Mouse (Mus musculus): ENCODE measurements around the gene Phc3. TPM values are rescaled to one million over a fixed set of nuclear protein-coding genes. Genes with fewer than 3 reads are reported as not detected.
A peak's percentile ranks its signal among the peaks of the same experiment; 100 is the strongest.

The Phc3 gene
- polyA plus RNA-seq, 1 experiment from 2014 or later, result 8.1 TPM

- Histone ChIP-seq H3K4me1 (peaks cover 40% of the 10 kb centered on the region), H3K27ac (peak overlapping the region; percentile 85), H3K4me2 (peak overlapping the region; percentile 63), H3K4me3 (peak overlapping the region; percentile 91), H3K9me3 (no peaks in the 10 kb centered on the region), H3K36me3 (no peaks in the 10 kb centered on the region), H3K9ac (peak overlapping the region; percentile 87), H3K27me3 (no peaks in the 10 kb centered on the region)
- WGBS, result under 1% methylated on average over 44 of the region's 49 CpGs
- ATAC-seq (ENCODE audit: insufficient number of reproducible peaks, insufficient read depth, low FRiP score, low TSS enrichment, low read depth), result peak; percentile 35; the same call in 1 of the 2 replicates
Measured at GRCm38 (mm10) chr3:30995899-30996687, 26.9 kb upstream of the Phc3 start.

DNA sequence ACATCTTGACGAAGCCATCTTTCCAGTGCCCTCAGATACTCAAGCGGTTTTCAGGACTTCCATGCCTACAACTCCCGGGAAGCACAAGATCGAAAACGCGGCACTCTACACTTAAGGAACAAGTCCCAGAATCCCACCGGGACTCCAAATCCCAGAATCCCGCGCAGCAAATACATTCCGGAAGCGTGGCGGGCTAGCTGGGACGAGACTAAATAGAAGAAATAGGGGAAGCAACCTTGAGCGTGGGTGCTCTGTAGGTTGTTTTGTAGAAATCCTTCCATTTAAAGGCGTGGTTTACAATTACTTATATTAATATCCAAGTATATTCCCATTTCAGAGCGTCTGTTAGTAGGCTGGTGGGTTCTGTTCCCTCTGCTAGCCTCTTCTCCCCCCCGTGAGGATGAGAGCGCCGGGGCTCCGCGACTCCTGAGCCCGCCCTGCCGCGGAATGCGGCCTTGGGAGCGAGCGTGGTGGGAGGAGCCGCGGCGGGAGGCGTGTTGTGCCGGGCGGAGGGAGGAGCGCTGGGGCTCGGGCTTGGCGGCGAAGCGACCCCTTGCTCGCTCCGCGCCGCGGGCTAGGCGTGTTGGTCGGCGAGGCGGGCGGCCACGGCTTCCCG, 26.2 kb upstream of the Phc3 start, which contains the start of gene Prkci:
TSS of gene Prkci (plus strand) at position 465 of the 616 bp plus-strand sequence.
- peak within 1 kb of the TSS; percentile 63 for H3K4me2 ChIP-seq
- ATAC-seq (ENCODE audit: insufficient number of reproducible peaks, insufficient read depth, low FRiP score, low TSS enrichment, low read depth), result peak; percentile 93
- WGBS, result under 1% methylated on average over 44 of the region's 50 CpGs

GRCm38 (mm10) chr3:30994859-30995258, 25.6 kb upstream of the Phc3 start:
- no peak for ATAC-seq (ENCODE audit: insufficient number of reproducible peaks, insufficient read depth, low FRiP score, low TSS enrichment, low read depth)
- Histone ChIP-seq H3K4me3 (peak overlapping the region; percentile 91), H3K9ac (peak overlapping the region; percentile 87), H3K36me3 (no peaks in the 10 kb centered on the region), H3K27ac (no peak overlapping the region), H3K4me1 (peaks cover 35% of the 10 kb centered on the region), H3K27me3 (no peaks in the 10 kb centered on the region), H3K9me3 (no peaks in the 10 kb centered on the region), H3K4me2 (peak overlapping the region; percentile 63)
- WGBS, result 20% methylated on average over 6 of the region's 6 CpGs

More for the DNA sequence above, 26.2 kb upstream of the Phc3 start, which contains the start of gene Prkci:
- Histone ChIP-seq H3K4me1 (peaks cover 40% of the 10 kb centered on the region), H3K36me3 (no peaks in the 10 kb centered on the region), H3K9me3 (no peaks in the 10 kb centered on the region), H3K4me3 (peak within 1 kb of the TSS; percentile 91), H3K27ac (peak within 1 kb of the TSS; percentile 85), H3K9ac (peak within 1 kb of the TSS; percentile 87), H3K27me3 (no peaks in the 10 kb centered on the region)

GRCm38 (mm10) chr3:30993066-30993573, 23.9 kb upstream of the Phc3 start:
- ATAC-seq (ENCODE audit: insufficient number of reproducible peaks, insufficient read depth, low FRiP score, low TSS enrichment, low read depth), result no peak

GRCm38 (mm10) chr3:30992161-30992560, 22.9 kb upstream of the Phc3 start:
- no peak overlapping the region for H3K9ac ChIP-seq
- peaks cover 13% of the 10 kb centered on the region for H3K4me1 ChIP-seq
- ATAC-seq (ENCODE audit: insufficient number of reproducible peaks, insufficient read depth, low FRiP score, low TSS enrichment, low read depth), result no peak
- H3K4me3 ChIP-seq, result no peak overlapping the region
- no peak overlapping the region for H3K4me2 ChIP-seq
- H3K36me3 ChIP-seq, result no peaks in the 10 kb centered on the region
- H3K27me3 ChIP-seq, result no peaks in the 10 kb centered on the region
- WGBS, result 78% methylated on average over 7 of the region's 7 CpGs
- no peak overlapping the region for H3K27ac ChIP-seq
- no peaks in the 10 kb centered on the region for H3K9me3 ChIP-seq

More at GRCm38 (mm10) chr3:30993066-30993573, 23.9 kb upstream of the Phc3 start:
- Histone ChIP-seq H3K9ac (no peak overlapping the region), H3K4me1 (peaks cover 21% of the 10 kb centered on the region), H3K27me3 (no peaks in the 10 kb centered on the region), H3K4me3 (no peak overlapping the region), H3K4me2 (no peak overlapping the region), H3K36me3 (no peaks in the 10 kb centered on the region), H3K9me3 (no peaks in the 10 kb centered on the region), H3K27ac (no peak overlapping the region)

DNA sequence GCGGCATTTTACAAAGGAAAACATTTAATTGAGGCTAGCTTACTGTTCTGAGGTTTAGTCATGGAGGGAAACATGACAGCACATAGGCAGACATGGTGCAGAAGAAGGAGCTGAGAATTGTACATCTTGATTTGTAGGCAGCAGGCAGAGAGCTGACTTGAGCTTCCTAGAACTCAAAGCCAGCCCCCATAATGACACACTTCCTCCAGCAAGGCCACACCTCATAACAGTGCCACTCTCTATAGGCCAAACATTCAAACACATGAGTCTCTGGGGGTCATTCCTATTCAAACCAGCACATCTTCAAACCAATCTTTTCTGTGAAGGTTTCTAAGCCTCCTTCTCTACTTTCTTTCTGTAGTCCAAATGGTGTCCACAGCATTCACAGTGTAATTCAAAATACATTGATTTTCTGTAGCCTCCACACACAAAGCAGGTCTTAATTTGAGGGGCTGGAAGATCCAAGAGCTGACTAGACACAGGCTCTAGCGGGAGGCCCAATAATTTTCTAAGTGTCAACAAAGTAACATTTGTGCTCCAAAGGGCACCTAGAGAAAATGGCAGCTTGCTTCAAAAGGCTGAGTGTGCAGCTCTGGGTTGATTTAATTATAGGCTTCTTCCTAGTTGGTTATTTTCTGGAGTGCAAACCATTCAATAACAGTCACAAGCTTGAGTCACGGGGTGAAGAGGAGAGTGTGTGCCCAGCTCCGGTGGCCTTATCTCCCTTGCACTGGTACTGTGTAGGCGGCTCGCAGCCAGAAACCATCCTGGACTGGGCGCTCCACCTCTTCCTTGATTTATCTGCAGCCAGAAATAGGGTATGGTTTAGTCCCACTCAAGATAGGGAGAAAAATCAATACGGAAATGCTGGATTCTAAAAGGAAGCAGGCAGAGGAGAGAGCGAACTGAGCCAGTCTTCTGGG, 18.4 kb upstream of the Phc3 start:
- Histone ChIP-seq H3K4me2 (no peak overlapping the region), H3K4me3 (no peak overlapping the region), H3K27ac (no peak overlapping the region), H3K9me3 (no peaks in the 10 kb centered on the region), H3K36me3 (no peaks in the 10 kb centered on the region), H3K9ac (no peak overlapping the region), H3K27me3 (no peaks in the 10 kb centered on the region), H3K4me1 (no peaks in the 10 kb centered on the region)
- ATAC-seq (ENCODE audit: insufficient number of reproducible peaks, insufficient read depth, low FRiP score, low TSS enrichment, low read depth), result no peak
- 89% methylated on average over 9 of the region's 9 CpGs for WGBS

DNA sequence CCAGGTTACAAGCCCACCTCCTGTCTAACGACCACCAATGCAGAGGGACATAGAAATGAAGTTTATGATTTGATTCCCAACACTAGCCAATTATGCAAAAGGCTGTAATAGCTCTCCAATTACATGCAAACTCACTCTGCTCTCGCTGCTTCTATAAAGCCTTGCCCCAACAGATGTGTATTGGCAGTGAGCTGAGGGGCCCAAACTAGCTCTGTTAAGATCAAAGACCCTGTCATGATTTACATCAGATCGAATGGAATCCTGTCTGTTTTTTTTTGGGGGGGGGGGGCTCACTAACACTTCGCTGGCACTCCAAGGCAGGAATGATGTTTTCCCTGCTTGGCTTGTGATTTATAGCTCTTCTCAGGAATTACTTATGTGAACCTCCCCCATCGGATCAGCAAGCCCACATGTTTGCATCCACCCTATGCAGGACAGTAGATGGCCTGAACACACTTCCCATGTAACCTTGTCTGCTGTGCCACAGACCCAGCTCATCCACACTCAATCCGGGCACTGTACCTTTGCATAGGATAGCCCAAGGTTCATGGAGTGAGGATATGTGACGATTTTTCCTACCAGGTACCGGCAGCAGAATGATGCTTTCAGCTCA, 13.8 kb upstream of the Phc3 start:
- no peaks in the 10 kb centered on the region for H3K27me3 ChIP-seq
- H3K4me1 ChIP-seq, result no peaks in the 10 kb centered on the region
- H3K27ac ChIP-seq, result no peak overlapping the region
- H3K9me3 ChIP-seq, result no peaks in the 10 kb centered on the region
- no peak for ATAC-seq (ENCODE audit: insufficient number of reproducible peaks, insufficient read depth, low FRiP score, low TSS enrichment, low read depth)
- H3K4me2 ChIP-seq, result no peak overlapping the region
- H3K4me3 ChIP-seq, result no peak overlapping the region
- WGBS, result 58% methylated on average over 8 of the region's 8 CpGs
- H3K9ac ChIP-seq, result no peak overlapping the region
- no peaks in the 10 kb centered on the region for H3K36me3 ChIP-seq

DNA sequence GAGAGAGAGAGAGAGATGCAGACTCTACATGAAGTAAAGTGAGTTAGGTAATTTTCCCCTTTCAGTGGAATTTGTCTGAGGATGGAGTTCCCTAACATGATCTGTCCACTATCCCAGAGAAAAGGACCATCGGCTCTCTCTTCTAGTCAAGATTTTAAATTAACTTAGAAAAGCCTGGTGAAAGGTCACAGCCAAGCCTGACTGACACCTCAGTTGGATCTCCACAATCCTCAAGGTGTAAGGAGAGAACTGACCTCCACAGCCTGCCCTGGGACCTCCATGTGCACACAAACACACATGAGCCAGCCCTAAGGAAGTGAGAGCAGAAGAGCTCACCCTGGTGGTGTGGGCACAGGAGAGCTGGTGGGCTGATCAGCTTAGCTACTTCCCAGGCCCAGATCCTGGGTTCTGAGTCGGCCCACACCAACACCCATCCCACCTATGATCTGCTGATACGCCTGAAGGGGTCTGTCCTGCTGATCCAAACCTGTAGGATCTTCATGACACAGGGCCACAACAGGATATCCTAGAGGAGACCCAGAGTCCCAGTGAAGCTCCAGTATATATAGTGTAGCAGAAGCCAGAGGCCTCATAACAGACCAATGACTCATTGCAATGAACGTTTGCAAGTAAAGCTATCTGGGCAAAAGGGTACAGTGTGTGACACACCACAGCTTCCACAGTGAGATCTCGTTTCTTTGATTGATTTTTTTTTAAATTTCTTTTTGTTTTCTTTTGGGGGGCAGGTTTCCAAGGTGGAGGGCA, 12.6 kb upstream of the Phc3 start:
- no peaks in the 10 kb centered on the region for H3K27me3 ChIP-seq
- no peak for ATAC-seq (ENCODE audit: insufficient number of reproducible peaks, insufficient read depth, low FRiP score, low TSS enrichment, low read depth)
- 79% methylated on average over 5 of the region's 5 CpGs for WGBS
- H3K4me1 ChIP-seq, result no peaks in the 10 kb centered on the region
- no peaks in the 10 kb centered on the region for H3K9me3 ChIP-seq
- H3K4me3 ChIP-seq, result no peak overlapping the region
- no peak overlapping the region for H3K27ac ChIP-seq
- H3K36me3 ChIP-seq, result no peaks in the 10 kb centered on the region
- no peak overlapping the region for H3K4me2 ChIP-seq
- H3K9ac ChIP-seq, result no peak overlapping the region

- Histone ChIP-seq H3K27me3 (no peaks in the 10 kb centered on the region), H3K9ac (no peak overlapping the region), H3K27ac (no peak overlapping the region), H3K4me2 (no peak overlapping the region), H3K36me3 (no peaks in the 10 kb centered on the region), H3K9me3 (no peaks in the 10 kb centered on the region), H3K4me1 (no peaks in the 10 kb centered on the region), H3K4me3 (no peak overlapping the region)
- WGBS, result 59% methylated on average over 1 of the region's 1 CpGs
- ATAC-seq (ENCODE audit: insufficient number of reproducible peaks, insufficient read depth, low FRiP score, low TSS enrichment, low read depth), result no peak
Measured at GRCm38 (mm10) chr3:30976991-30977603, 7.9 kb upstream of the Phc3 start.

DNA sequence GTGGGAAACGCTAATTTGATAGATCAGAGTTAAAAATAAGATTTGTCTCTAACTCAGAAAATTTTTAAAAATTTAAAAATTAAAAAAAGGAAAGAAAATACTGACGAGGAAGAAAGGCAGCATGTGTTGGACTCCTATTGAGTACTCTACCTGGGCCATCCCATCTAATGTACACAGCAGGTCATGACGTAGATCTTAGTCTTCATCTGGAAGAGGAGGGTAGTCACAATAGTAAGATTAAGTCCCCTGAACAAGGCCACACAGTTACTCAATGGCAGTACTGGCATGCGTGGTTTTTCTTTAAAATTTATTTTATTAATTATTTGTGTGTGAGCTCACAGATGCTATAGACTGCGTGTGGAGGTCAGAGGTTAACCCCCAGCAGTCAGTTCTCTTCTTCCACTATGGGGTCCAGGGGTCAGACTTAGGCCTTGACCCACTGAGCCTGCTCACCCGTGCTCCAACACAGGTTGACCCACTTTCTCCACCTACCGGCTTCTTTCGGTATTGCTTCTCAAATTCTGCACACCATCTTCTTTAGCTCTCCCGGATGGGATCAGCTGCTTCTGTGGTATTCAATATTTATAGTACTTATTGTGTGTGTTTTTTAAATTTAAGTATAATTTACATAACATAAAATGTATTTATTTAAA, 6.0 kb upstream of the Phc3 start:
- 0 out of 2 replicates have a peak, but pooled peaks have one; percentile 62 for ATAC-seq (ENCODE audit: insufficient number of reproducible peaks, insufficient read depth, low FRiP score, low TSS enrichment, low read depth)
- Histone ChIP-seq H3K4me1 (no peaks in the 10 kb centered on the region), H3K4me3 (no peak overlapping the region), H3K4me2 (no peak overlapping the region), H3K9ac (no peak overlapping the region), H3K36me3 (no peaks in the 10 kb centered on the region), H3K27me3 (no peaks in the 10 kb centered on the region), H3K9me3 (no peaks in the 10 kb centered on the region), H3K27ac (no peak overlapping the region)
- WGBS, result 38% methylated on average over 9 of the region's 9 CpGs

All from embryonic facial prominence, embryonic 13.5 days (tissue).